Mouse (Mus musculus): ENCODE results near the gene Vmn1r73.

Vmn1r73 gene

DNA sequence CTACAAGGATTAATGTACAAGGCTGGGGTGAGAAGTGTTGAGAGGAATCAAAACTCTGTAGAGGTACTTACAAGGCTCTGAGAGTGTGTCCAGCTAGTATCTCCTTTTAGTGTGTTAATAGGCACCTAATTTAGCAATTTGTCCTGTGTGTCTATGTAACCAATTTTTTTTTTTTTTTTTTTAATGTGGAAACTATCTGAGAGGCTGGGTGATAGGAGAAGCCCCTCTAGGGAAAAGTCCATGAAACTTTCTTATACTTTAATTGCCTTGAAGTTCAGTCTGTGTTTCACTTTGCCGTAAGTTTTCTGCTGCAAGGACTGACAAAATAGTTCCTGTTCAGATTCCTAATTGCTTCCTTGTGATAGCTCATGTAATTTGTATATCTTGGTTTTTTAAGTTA lies at the start of gene Vmn1r73:
Gene Vmn1r73, plus strand, starts transcription at position 301 of the 400 bp plus-strand sequence.
- no peak for DNase-seq (ENCODE audit: low read depth, low spot score)
